Mouse (Mus musculus): Measurements from ENCODE around the gene Zfp989.
"Not testable (repeated sequence)": the region's sequence is repeated elsewhere in the genome, so short reads cannot be mapped to it uniquely, and the experiment has no call there.

The Zfp989 gene

GRCm38 (mm10) chr4:146971757-146972156 is at the start of gene Zfp989:
Gene Zfp989, plus strand, starts transcription at chr4:146971976.
- not testable (repeated sequence) for DNase-seq

GRCm38 (mm10) chr4:146932311-146933082 is 39.3 kb upstream of the Zfp989 start:
- no peak for DNase-seq

- DNase-seq: not testable (repeated sequence)
Measured at GRCm38 (mm10) chr4:146941691-146942090, 30.1 kb upstream of the Zfp989 start.

- DNase-seq: not testable (repeated sequence)
Measured at GRCm38 (mm10) chr4:146976581-146976980, 4.8 kb downstream of the Zfp989 start.

- DNase-seq: not testable (repeated sequence)
Measured at GRCm38 (mm10) chr4:147018400-147018799, 46.6 kb downstream of the Zfp989 start.

- DNase-seq: not testable (repeated sequence)
Measured at GRCm38 (mm10) chr4:147021550-147021949, 49.8 kb downstream of the Zfp989 start, which contains the start of gene Rex2. Gene Rex2, plus strand, starts transcription at chr4:147021850.

- not testable (repeated sequence) for DNase-seq
Measured at GRCm38 (mm10) chr4:147026374-147026773, 54.6 kb downstream of the Zfp989 start.

- not testable (repeated sequence) for DNase-seq
Measured at GRCm38 (mm10) chr4:147031308-147032036, 59.7 kb downstream of the Zfp989 start.

All from kidney, adult 11 months (tissue).